27 mouse cellular contexts compared by ENCODE assay signal in genomic region chr1:34873551-34873950, GRCm38 (mm10). TPM values are rescaled to one million over a fixed set of nuclear protein-coding genes. Genes with fewer than 3 reads are reported as not detected.
DNase-seq lines count a peak whose midpoint lies in the region; ATAC-seq and TF ChIP-seq lines count a peak whose summit lies in the region.
"Had no signal": no experiment of that assay in that cellular context is flagged by ENCODE, and none has a peak within 500 bp of the region (broad histone marks: within the 10 kb centered on the region; RNA-seq: fewer than 3 reads in every experiment).

No protein-coding gene starts in this region.

- no peaks in the 10 kb centered on the region for H3K27me3 ChIP-seq in heart, embryonic 10.5 days (ENCODE audit: insufficient read depth, poor library complexity, severe bottlenecking)
- no peaks in the 10 kb centered on the region for H3K27me3 ChIP-seq in heart, embryonic 11.5 days (ENCODE audit: control insufficient read depth, insufficient read depth, low read length)
- H3K27me3 ChIP-seq: embryonic facial prominence, embryonic 13.5 days; heart, embryonic 12.5 days; heart, embryonic 15.5 days had no signal

- H3K4me1 ChIP-seq in heart, embryonic 10.5 days = no peaks in the 10 kb centered on the region
- H3K4me1 ChIP-seq in heart, embryonic 11.5 days (ENCODE audit: control insufficient read depth, insufficient read depth, low read length) = no peaks in the 10 kb centered on the region
- no peaks in the 10 kb centered on the region for H3K4me1 ChIP-seq in lung, adult 2 months (ENCODE audit: control insufficient read depth, insufficient read depth, low read length)
- H3K4me1 ChIP-seq: embryonic facial prominence, embryonic 13.5 days; heart, embryonic 12.5 days; heart, embryonic 15.5 days; hindbrain, embryonic 10.5 days had no signal

- no peak for TF ChIP-seq POLR2A in lung, adult 2 months (IDR thresholded peaks at IDR 0.05; ENCODE audit: borderline replicate concordance, extremely low read depth, low read depth, low read length)

- no peak overlapping the region for H3K9ac ChIP-seq in heart, embryonic 11.5 days (ENCODE audit: low read depth, low read length)
- H3K9ac ChIP-seq: embryonic facial prominence, embryonic 13.5 days; forebrain, postnatal 0 days; heart, embryonic 12.5 days; heart, embryonic 15.5 days; hindbrain, embryonic 14.5 days had no signal

- peak; percentile 3 for DNase-seq in embryo, embryonic 10 days (ENCODE audit: low spot score)
- DNase-seq in embryo, embryonic 11 days = no peak
- peak; percentile 35 for DNase-seq in heart, embryonic 10.5 days (ENCODE audit: low spot score)
- peak; percentile 1 for DNase-seq in lung, adult 2 months
- DNase-seq in lung, postnatal 14 days = no peak
- DNase-seq in brain, adult 2 months (ENCODE audit: low read depth, low spot score) = peak; percentile 21
- DNase-seq: adrenal gland, adult 8-10 months; adrenal gland, postnatal 25 days; cerebellum, adult 18-20 months; cerebellum, adult 9-10 months; cerebellum, postnatal 14 days; forebrain, postnatal 0 days; gastrocnemius, postnatal 10 days; gastrocnemius, postnatal 36 days; heart, adult 2 months; heart, postnatal 10 days; heart, postnatal 36 days had no signal

- H3K27ac ChIP-seq in heart, embryonic 10.5 days = no peak overlapping the region
- H3K27ac ChIP-seq in heart, embryonic 11.5 days (ENCODE audit: low read depth, low read length) = no peak overlapping the region
- H3K27ac ChIP-seq: embryonic facial prominence, embryonic 10.5 days; embryonic facial prominence, embryonic 13.5 days; heart, adult 2 months; heart, embryonic 15.5 days; hindbrain, embryonic 10.5 days; hindbrain, embryonic 14.5 days had no signal

- WGBS in heart, embryonic 10.5 days = 82% methylated on average over 5 of the region's 5 CpGs
- whole genome bisulfite sequencing in heart, embryonic 11.5 days (ENCODE audit: insufficient replicate concordance) = 83% methylated on average over 5 of the region's 5 CpGs
- WGBS in lung, adult 2 months = 81% methylated on average over 5 of the region's 5 CpGs

- no peak for ATAC-seq in heart, embryonic 11.5 days (replicated peaks; ENCODE audit: insufficient number of reproducible peaks, low FRiP score, low TSS enrichment)
- ATAC-seq: activated CD4-positive, CD25-positive, alpha-beta regulatory T cell, adult 4 months; forebrain, embryonic 14.5 days; forebrain, postnatal 0 days had no signal

- no peak overlapping the region for H3K4me2 ChIP-seq in heart, embryonic 11.5 days
- H3K4me2 ChIP-seq: embryonic facial prominence, embryonic 13.5 days; heart, embryonic 12.5 days; heart, embryonic 15.5 days; hindbrain, embryonic 14.5 days had no signal

- TF ChIP-seq CTCF in lung, adult 2 months (IDR thresholded peaks at IDR 0.05; ENCODE audit: insufficient read depth, low read length) = no peak

- H3K9me3 ChIP-seq in heart, embryonic 10.5 days = no peaks in the 10 kb centered on the region
- no peaks in the 10 kb centered on the region for H3K9me3 ChIP-seq in heart, embryonic 11.5 days (replicated peaks; ENCODE audit: control insufficient read depth, low read length)
- H3K9me3 ChIP-seq: embryonic facial prominence, embryonic 10.5 days; embryonic facial prominence, embryonic 13.5 days; heart, embryonic 12.5 days; heart, embryonic 15.5 days; hindbrain, embryonic 10.5 days had no signal

- H3K4me3 ChIP-seq in heart, embryonic 10.5 days = no peak overlapping the region
- H3K4me3 ChIP-seq in heart, embryonic 11.5 days (ENCODE audit: low read depth, low read length) = no peak overlapping the region
- no peak overlapping the region for H3K4me3 ChIP-seq in lung, adult 2 months (replicated peaks; ENCODE audit: extremely low read depth, low read depth, low read length)
- H3K4me3 ChIP-seq: embryonic facial prominence, embryonic 10.5 days; embryonic facial prominence, embryonic 13.5 days; erythroblast, embryonic 14.5 days; heart, adult 2 months; heart, embryonic 12.5 days; heart, embryonic 15.5 days; hindbrain, embryonic 10.5 days had no signal

- H3K36me3 ChIP-seq in heart, embryonic 10.5 days = peaks cover 51% of the 10 kb centered on the region
- no peaks in the 10 kb centered on the region for H3K36me3 ChIP-seq in heart, embryonic 11.5 days (ENCODE audit: control insufficient read depth, insufficient read depth, low read length)
- H3K36me3 ChIP-seq: embryonic facial prominence, embryonic 13.5 days had no signal

RNA-seq across cellular contexts. Expression of gene Plekhb2, which starts 23.8 kb away (rescaled TPM):
- 37.8 and 65.1 TPM in 2 replicates for polyA plus RNA-seq in heart, embryonic 10.5 days (2016; fragmentation: Nextera tagmentation; extraction: Ambion mirVana)
- 58.0 and 62.3 TPM in 2 replicates for polyA plus RNA-seq in heart, embryonic 11.5 days (2014; fragmentation: Nextera tagmentation; extraction: Ambion mirVana)
- polyA plus RNA-seq in lung, adult 2 months (2012; rRNA removed) = 59.4 and 77.5 TPM in 2 replicates

RNA-seq across cellular contexts. Expression of gene Fam168b, which starts 30.7 kb away (rescaled TPM):
- 66.7 and 73.6 TPM in 2 replicates for polyA plus RNA-seq in heart, embryonic 10.5 days (2016; fragmentation: Nextera tagmentation; extraction: Ambion mirVana)
- 33.0 and 53.4 TPM in 2 replicates for polyA plus RNA-seq in heart, embryonic 11.5 days (2014; fragmentation: Nextera tagmentation; extraction: Ambion mirVana)
- polyA plus RNA-seq in lung, adult 2 months (2012; rRNA removed) = 361 and 389 TPM in 2 replicates

Comparison
In these comparisons a context has a peak if more than half of its experiments do, and no peak if none do; other contexts are left out.
1. DNase-seq: peak in embryo, embryonic 10 days (single experiment), heart, embryonic 10.5 days (single experiment), lung, adult 2 months (single experiment) and brain, adult 2 months (single experiment); none in embryo, embryonic 11 days (single experiment) and lung, postnatal 14 days (single experiment).